Mouse (Mus musculus) monocyte, adult 5-6 weeks (primary cell): ENCODE data around the gene Srek1ip1. TPM values are rescaled to one million over a fixed set of nuclear protein-coding genes. Genes with fewer than 3 reads are reported as not detected.

ENCODE experiments used
- ATAC-seq: fragments of 153-309, 156-312 bp; replicated peaks from 2 replicates; pipeline ENCODE4 v1.8.0; 2017; ENCODE audit warnings: mild to moderate bottlenecking; ENCODE audit not compliant: low TSS enrichment, insufficient number of reproducible peaks, severe bottlenecking, poor library complexity, low FRiP score
- total RNA-seq: library from RNA; stranded (forward); fragments of 200-1000, 200-491, 200-594 nt; gene quantifications from 3 replicates; pipeline ENCODE4 v1.2.3, GENCODE M21; 2017

Gene Srek1ip1
- 7.6 to 16.6 TPM (median 9.7 TPM) in 3 replicates for total RNA-seq

DNA sequence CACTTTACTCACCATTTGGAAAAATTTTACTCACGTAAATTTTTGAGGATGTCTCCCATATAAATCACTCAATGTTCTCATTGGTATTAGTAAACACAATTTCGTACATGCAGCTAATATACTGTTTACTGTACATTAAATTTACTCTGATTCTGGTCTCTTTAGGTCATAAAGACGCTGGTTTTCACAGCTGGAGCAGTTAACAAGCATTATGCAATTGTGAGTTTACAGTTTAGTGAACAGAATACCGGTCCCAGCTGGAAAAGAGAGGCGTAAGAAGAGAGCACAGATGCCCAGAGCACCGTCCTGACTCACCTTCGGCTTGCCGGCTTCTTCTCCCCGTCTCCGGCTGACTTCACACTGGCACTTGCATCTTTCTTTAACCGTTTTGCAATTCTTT, at the start of gene Srek1ip1:
Srek1ip1 (plus strand) TSS at position 301 of the 400 bp plus-strand sequence.
- ATAC-seq, result no peak

DNA sequence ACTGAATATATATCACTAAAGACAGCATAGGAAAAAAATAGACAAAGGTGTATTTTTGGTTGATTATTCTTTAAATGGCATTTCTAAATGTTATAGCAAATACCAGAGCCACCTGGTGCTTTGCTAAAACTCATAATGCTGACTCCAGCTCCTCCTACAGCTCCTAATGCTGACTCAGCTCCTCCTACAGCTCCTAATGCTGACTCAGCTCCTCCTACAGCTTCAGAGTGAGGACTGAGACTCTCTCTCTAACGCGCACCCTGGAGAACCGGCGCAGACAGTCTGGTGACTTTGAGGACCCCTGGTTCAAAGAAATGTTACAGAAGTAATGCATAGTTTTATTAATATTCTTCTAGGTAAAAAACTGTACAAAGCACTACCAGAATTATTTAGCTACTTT, 49.4 kb upstream of the Srek1ip1 start:
- no peak for ATAC-seq

DNA sequence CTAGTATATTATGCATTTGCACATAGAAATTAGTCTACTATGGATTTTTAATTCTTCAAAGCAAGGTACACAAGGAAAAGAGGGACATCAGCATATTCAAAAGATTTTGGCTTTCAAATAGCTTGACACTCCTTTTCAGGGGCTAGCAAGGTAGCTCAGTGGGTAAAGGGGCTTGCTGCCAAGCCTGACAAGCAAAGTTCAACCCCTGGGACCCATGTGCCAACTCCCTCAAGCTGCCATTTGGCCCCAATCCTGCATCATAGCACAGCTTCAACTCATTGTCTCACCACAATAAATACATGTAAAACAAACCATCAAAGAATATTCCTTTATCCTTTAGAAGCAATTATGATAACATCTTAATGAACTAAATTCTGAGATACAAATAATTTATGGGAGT, 45.3 kb upstream of the Srek1ip1 start:
- no peak for ATAC-seq

DNA sequence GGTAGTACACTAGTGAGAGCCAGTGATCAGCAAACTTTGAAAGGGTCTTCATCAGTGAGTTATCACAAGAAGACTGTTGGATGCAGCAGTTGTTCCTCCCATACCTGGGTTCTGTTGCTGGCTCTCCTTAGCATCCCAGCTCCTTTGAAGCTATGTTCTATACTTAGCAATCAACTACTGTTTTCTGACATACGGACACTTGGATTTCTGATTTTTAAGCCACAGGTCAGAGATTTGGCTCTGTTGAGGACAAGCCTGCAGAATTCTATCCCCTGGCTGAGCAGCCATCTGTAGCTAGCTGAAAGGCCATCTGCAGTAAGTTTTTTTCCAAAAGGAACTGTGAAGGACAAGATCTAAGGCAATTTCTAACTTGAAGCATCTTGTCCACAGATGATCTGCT, 32.9 kb upstream of the Srek1ip1 start:
- no peak for ATAC-seq

DNA sequence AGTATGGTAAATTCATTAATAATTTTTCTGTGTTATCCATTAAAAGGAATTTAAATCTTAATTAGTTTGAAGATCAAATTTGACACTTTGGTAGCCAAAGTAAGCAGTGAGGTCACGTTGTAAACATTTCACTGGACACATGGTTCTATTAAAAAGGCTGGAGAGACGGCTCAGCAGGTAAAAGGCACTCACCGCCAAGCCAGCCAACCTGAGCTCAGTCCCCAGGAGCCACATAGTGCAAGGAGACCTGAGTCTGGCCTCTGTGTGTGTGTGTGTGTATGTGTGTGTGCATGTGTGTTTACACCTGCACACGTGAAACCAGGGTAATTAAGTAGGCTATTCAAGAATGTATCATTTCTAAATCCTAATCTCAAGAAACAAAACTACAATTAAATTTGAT, 29.9 kb upstream of the Srek1ip1 start:
- no peak for ATAC-seq

DNA sequence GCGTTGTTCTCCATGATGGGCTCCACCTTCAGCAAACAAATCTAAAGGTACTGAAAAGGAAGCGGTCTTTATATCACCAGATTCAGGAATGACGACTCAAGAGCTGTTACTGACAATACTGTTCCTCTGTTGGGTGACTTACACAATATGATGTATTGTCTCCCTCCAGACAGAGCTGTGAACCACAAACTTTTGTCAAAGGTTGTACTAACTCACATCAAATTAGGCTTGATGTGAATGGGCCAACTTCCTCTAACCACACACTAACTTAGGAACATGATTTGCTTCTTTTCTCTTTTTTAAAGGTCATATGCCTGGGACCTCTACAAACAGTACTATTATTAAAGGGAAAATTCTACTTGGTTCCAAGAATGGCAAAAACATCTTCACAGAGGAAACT, 29.1 kb upstream of the Srek1ip1 start:
- peak; percentile 76 for ATAC-seq

DNA sequence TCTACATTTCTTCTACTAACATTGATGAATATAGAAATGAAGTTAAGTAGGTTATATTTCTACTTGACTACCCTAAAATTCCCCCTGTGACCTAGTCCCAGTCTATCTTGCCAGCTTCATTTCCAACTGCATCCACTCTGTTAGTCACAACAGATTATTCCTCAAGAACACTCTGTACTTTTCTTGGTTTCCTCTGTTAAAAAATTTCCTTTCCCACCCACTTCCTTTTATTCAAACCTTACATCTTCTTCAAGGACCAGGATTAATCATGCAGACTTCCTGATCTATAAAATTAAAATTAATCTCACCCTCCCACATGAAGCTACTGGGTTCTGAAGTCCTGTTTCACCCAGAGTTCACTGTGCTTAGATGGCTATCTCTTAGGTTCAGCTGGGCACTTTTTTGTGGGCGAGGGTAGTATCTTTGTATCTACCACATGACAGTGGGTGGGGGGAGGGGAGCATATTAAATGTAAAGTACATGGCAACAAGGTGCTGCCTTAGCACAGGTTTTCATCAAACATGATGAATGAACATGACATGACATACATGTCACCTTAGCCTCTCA, 13.1 kb upstream of the Srek1ip1 start:
- ATAC-seq, result no peak

DNA sequence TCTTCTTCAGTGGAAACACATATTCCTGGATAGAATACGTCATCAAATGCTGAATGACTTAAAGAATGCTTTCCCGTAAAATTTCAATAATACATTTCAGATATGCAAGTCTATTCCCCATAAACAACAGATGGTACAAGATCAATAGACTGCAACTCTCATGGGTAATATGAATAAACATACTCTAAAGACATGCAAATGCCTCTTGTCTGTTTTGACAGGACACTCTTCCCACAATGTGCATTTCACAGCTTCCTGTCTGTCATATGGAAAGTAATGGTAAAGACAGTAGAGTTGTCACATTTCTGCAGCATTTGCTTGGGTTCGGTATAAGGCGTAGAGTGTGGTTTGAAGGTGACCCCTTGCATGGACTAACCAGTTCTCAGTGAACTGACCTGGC, 5.0 kb upstream of the Srek1ip1 start:
- ATAC-seq, result no peak

DNA sequence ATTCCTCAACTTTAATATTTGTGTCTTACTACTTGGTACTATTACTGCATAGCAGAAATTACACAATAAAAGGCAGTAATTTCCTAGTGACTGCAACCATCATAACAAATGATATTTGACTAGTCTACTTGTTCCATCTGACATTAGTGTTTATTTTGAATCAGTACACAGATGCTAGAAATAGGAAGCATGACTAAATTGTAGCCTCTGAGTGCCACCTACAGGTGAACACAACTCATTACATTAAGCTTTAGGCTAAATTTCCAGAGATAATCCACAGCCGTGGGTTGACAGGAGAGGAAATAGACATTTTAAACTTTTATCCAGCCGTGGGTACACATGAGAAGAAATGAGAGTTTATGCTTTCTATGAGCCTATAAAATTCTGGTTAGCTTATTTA, 2.6 kb upstream of the Srek1ip1 start:
- peak; percentile 85 for ATAC-seq

DNA sequence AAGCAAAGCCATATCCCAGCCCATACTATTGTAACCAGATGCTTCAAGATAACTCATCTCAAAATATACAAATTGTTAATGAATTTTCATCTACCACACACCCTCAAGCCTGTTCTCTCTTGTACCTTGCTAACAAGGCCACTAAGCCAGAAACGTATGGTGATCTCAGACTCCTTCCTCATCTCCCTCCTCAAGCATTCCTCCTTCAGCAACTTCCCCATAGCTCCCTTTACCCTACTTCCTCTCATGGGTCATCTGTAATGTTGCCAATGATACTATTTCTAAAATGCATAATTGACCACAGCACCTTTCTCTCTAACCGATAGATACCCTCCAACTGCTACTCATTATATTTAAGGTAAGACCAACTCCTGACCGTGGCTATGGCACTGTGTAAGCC, 2.1 kb downstream of the Srek1ip1 start:
- peak; percentile 59; the same call in 1 of the 2 replicates for ATAC-seq

DNA sequence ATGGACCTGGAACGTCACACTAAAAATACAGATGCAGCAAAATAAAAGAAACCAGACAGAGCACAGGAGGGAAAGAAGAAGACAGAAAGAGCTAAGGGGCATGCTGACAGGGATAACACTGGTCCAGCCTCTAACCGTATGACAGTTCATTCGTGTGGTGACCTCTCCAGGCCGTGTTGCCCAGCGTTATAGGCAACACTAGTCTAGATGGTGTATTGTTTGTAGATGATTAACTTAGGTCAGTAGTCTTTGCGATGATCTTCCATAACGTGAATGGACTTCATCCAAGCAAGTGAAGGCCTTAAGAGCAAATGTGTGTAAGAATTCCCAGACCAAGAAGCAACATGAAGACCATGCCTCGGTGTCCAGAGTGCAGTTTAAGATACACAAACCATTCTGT, 6.8 kb downstream of the Srek1ip1 start:
- no peak for ATAC-seq

DNA sequence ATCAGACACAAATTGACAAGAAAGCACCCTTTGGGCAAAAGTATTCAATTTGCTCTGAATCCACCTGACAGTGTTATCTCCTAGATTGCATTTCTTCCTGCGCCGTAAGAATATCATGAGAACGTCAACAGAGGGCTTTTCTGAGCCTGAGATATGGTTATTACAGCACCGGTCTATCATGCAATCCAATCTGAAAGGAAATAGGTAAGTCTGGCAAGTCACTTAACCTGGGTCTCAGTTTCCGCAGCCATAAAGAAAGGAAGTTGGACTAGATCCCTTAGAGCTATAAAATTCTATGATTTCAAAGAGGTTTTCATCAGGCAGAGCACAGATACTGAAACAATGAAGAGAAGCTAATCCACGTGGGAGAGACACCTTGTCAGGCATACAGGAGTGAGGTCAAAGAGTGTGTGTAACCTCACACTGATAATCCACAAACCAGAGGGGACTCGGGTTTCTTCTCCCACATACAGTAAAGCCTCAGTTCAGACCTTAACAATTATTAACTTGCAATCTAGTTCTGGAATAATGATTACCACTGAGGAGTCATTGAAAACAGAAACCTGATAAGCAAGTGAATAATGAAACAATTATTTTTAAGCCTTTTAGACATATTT, 7.4 kb downstream of the Srek1ip1 start:
- no peak for ATAC-seq

DNA sequence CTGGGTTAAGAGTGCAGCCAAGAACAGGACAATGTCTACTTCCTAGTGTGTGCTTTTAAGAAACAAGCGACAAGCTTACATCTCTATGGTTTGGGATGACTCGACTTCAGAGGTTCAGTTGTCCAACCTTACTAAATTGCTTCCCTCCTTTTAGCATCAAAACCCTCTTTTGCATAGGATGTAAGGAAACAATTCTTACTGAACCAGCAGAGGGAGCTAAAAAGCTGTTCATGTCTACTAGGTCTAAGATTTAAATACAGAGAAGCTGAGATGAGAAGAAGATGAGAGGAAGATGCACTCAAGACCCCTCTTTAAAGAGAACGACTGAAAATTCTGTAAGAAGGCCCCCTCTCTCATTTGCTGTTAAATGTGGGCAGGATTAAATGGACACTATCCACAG, 13.4 kb downstream of the Srek1ip1 start:
- ATAC-seq, result no peak

DNA sequence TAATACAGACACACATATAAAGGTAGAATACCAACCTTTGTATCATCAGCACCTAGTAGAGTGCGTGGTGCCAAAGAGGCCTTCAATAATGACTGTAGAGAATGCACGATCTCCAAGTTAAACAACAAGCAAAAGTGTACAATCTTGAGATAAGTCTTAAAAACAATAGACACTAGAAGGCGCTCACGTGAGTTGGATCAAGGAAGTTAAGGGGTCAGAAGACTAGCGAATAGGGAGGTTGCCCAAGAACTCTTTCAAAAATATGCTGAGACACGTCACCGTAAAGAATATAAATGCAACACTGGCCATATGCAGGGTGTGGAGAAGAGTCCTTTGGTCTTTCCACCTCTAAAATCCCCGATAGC, 24.0 kb downstream of the Srek1ip1 start:
- ATAC-seq, result no peak

DNA sequence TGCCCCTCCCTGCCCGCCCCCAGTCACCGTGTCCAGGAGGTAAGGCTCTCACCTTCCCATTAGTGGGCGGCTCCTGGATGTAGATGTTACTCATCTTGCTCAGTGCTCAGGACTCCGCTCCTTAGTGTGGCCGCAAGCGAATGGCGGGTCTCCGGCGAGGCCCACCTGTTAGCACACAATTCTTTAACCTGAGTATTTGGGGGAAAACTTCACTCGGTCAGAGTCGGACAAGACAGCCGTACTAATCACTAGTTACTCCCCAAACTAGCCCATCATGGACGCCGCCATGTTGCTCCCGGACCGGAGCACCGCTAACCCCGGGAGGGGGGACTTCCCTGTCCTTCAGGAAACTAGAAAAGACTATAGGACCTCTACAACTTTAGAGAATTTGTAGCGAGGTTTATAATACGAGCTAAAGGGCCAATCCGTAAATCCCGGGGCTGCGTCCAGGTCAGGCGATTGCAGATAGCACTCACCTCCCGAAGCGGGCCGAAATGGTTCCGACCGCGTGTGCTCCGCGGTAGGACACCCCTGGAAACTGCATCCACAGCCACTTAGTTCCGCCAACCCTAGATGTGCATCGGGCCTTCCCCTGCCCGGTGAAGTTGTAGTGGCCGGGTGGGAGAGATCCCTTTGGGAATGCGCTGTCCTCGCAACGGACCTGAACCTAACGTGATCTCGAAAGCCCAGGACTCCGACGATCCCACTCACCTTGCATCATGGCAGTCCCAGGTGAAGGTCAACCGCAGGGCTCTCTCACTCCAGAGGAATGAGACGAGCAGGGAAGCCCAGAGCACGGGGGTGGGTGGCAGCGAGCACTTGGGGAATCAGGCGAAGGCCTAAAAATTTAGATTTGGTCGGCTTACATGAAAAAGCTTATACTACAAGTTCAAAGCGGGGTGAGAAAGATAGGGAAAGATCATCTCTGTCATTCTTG, 24.6 kb downstream of the Srek1ip1 start, which contains the start of gene Cwc27:
Cwc27 (minus strand) TSS at position 508 of the 937 bp plus-strand sequence.
- peak; percentile 92 for ATAC-seq

DNA sequence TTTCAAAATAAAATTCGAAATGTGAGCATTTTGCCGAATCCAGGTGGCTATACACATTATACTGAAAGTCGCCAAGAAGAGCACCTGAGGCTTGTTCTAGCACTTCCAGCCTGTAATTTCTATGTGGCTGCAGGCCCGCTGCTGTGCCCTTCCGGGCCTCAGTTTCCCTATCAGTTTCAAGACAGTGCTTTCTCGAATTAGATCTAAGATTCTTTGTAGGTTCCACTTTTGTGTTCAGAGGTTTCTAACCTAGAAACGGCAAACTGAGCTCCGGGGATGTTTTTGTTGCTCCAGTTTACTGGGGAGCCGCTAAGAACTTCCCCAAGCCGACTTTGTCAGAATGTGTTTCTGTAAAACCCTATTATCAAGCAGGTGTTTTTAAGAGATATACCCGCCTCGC, 25.4 kb downstream of the Srek1ip1 start:
- no peak for ATAC-seq

DNA sequence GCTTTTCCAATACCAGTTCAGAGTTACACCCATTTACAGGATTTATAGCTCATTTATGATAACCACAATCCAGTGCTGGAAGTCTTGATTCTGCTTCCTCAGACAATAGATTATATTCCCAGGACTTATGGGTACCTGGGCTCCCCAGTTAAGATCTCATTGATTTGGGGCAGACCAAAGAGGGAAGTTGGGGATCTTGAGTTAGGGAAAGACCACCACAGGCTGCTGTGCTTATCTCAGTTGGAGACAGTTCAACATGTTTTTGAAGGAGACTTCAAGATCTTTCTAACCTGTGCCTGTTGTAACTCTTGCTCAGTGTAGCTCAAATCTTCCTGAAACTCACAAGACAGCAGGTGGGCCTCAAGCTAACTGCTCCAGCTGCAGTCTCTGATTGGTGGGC, 28.9 kb downstream of the Srek1ip1 start:
- ATAC-seq, result no peak

DNA sequence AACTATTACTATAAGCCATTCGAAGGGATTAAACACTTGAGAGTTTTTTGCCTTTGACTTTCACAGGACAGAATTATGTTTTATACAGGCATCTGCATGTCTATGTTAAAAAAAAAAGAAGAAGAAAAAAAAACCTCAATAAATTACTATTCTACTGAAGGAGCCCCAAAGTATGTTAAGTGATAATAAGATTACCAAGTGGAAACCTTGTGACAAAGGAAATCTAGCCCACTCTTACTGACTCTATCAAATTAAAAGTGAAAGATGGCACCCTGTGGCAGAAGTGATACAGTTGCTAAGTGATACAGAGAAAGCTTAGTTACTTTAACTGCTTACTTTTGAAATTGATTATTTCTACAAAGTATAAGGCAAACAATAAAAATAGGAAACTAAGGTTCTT, 29.6 kb downstream of the Srek1ip1 start:
- no peak for ATAC-seq

DNA sequence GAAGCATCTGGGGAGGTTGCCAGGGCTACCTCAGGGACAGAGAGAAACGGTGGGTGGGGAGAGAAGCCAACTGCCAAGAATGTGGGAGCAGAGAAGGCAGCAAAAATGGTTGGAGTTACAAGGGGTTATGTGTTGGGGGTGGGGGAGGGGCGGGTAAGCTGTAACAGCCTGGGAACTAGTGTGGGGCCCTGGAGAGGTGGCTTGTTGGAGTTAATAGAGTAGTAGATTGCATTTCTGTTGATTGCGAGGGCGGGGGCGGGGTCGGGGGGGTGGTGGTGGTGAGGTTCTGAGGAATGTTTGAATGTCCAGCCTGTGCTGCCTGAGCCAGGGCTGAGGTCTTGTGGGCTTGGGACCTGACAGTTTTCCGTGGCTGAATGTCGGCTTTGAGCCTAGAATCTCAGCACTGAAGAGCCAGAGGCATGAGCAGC, 30.1 kb downstream of the Srek1ip1 start:
- ATAC-seq, result no peak

DNA sequence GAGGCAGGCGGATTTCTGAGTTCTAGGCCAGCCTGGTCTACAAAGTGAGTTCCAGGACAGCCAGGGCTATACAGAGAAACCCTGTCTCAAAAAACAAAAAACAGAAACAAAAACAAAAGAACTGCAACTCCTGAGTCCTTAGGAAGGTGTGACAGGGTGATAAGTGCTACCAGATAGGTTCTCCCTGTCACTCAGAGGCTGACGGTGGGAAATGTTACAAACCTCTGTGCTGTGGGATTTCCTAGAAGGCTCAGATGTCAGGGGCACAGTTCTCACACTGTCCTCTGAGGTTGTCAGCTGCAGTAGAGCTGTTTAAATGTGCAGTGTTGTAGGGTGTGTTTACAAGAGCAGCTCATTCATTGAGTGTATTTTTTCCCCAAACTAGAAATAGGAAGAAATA, 33.2 kb downstream of the Srek1ip1 start:
- no peak for ATAC-seq
